Mouse (Mus musculus) brown adipose tissue, adult 24 weeks (tissue): ENCODE measurements at regions not wholly inside any gene's neighbourhood (a gene's known extent, or its start where the extent isn't known, plus 50 kb on each side); places are given as distances from the start of the nearest gene placed in this dataset.

Experiments used
- H3K27ac ChIP-seq: fragments of 200-500 bp; replicated peaks from 2 replicates; pipeline ENCODE4 v1.5.1; 2012; ENCODE audit warnings: low read depth, mild to moderate bottlenecking, low read length
- H3K4me1 ChIP-seq: fragments of 200-500 bp; 2 replicates; pipeline ENCODE4 v1.6.1; 2012; ENCODE audit warnings: low read length, mixed read lengths; ENCODE audit not compliant: control insufficient read depth, insufficient read depth, insufficient read length
- H3K4me3 ChIP-seq: fragments of 200-500 bp; 2 replicates; pipeline ENCODE4 v1.5.1; 2012; ENCODE audit warnings: low read depth, mild to moderate bottlenecking, low read length, moderate library complexity; ENCODE audit not compliant: insufficient read depth

GRCm38 (mm10) chr4:81111307-81111706 is 200.9 kb downstream of the Lurap1l start:
- Histone ChIP-seq H3K4me3 (no peak overlapping the region), H3K4me1 (no peaks in the 10 kb centered on the region), H3K27ac (no peak overlapping the region)

DNA sequence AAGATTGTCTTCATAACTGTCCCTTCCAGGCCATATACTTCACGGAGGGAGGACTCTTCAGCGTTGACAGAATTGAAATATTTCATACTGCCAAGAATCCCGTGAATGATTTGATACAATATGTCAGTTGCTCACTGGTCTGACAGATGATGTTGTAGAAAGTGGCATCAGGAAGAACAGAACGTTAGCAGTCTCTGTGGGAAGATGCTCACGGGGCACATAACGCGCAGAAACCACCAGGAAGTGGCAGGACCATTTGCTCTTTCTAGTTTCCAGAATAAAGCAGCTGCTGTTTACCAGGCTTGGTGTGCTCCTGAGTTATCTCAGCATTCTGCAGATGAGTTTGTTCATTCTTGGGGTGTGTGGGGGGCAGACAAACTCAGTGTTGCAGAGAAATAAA is 206.0 kb downstream of the Lurap1l start:
- H3K27ac ChIP-seq, result no peak overlapping the region
- no peaks in the 10 kb centered on the region for H3K4me1 ChIP-seq
- H3K4me3 ChIP-seq, result no peak overlapping the region

DNA sequence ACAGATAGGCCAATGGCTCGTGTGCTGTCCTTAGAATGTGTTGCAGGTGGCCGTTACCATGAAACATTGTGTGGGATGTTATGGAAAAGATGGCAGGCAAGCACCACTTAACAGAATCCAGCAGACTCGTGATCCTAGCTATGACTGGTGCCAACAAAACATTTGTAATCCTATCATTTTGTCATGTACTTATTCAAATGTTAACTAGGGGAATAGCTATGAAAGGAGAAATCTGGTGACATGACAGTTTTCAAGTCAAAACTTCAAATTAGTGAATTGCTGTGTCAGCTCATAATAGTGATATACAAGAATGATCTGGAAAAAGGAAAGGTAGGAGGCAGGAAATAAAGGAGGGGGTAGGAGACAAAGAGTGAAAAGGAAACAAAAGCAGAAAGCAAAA is 213.7 kb downstream of the Lurap1l start:
- Histone ChIP-seq H3K4me3 (no peak overlapping the region), H3K4me1 (no peaks in the 10 kb centered on the region)

GRCm38 (mm10) chr4:81129874-81130273 is 219.4 kb downstream of the Lurap1l start:
- H3K4me1 ChIP-seq, result no peaks in the 10 kb centered on the region
- H3K4me3 ChIP-seq, result no peak overlapping the region
- no peak overlapping the region for H3K27ac ChIP-seq

More for the DNA sequence above, 213.7 kb downstream of the Lurap1l start:
- H3K27ac ChIP-seq, result no peak overlapping the region

GRCm38 (mm10) chr4:81173111-81173510 is 262.7 kb downstream of the Lurap1l start:
- H3K4me1 ChIP-seq, result no peaks in the 10 kb centered on the region; the same call in 1 of the 2 replicates
- no peak overlapping the region for H3K27ac ChIP-seq
- no peak overlapping the region for H3K4me3 ChIP-seq

DNA sequence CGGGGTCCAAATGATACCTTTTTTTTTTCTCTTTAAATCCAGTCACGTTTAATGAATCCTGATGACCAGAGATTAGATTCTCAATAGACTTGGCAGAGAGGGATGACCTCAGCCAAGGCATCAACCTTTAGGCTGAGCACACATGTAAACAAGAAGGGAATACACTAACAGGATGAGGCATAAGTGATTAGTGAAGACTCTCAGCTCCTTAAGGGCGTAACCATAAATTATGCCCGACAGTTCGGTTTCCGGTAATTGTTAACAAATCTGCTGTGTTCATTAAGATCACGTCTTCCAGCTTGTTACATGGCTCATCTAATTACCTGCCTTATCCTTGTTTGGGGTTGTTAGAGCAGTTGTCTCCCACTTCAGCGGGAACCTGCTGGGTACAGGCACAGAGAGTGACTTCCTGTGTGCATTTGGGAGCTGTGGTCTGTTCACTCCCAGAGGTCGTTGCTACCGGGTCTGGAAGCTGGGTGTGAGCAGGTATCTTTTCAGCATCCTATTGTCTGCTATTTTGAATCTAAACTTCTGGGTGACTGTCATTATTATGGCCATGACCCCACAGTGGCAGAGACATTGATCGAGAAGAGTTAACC is 265.1 kb downstream of the Mpdz start:
- no peaks in the 10 kb centered on the region; the same call in 1 of the 2 replicates for H3K4me1 ChIP-seq
- H3K4me3 ChIP-seq, result no peak overlapping the region
- peak overlapping the region; percentile 64 for H3K27ac ChIP-seq

GRCm38 (mm10) chr4:81178047-81178781 is 264.4 kb downstream of the Mpdz start:
- H3K4me1 ChIP-seq, result no peaks in the 10 kb centered on the region; the same call in 1 of the 2 replicates
- H3K27ac ChIP-seq, result peak overlapping the region; percentile 64
- no peak overlapping the region for H3K4me3 ChIP-seq

GRCm38 (mm10) chr4:81178782-81179135 is 263.9 kb downstream of the Mpdz start:
- Histone ChIP-seq H3K4me3 (no peak overlapping the region), H3K4me1 (no peaks in the 10 kb centered on the region; the same call in 1 of the 2 replicates), H3K27ac (peak overlapping the region; percentile 64; the same call in 1 of the 2 replicates)

DNA sequence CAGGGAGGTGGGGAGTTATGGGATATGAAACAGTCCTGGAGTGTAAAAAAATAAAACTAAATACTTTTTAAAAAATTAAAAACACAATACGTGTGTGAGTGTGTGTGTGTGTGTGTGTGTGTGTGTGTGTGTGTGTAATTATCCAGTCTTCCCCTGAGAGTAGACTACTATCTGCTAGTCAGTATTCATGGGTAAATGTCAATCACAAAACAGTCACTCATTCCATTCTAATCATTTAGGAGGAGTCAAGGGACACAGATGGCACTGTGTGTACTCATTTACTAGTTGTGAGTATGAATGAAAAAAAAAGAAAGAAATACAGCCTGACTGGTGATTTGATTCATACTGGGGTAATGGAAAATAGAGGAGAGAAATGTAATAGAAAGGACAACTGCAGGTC is 226.5 kb downstream of the Mpdz start:
- Histone ChIP-seq H3K27ac (no peak overlapping the region), H3K4me3 (no peak overlapping the region), H3K4me1 (no peaks in the 10 kb centered on the region)

GRCm38 (mm10) chr4:81217979-81218378 is 224.6 kb downstream of the Mpdz start:
- Histone ChIP-seq H3K4me1 (no peaks in the 10 kb centered on the region), H3K27ac (no peak overlapping the region), H3K4me3 (no peak overlapping the region)

- Histone ChIP-seq H3K4me3 (no peak overlapping the region), H3K27ac (no peak overlapping the region), H3K4me1 (no peaks in the 10 kb centered on the region)
Observed at GRCm38 (mm10) chr4:81222034-81222433, 220.6 kb downstream of the Mpdz start.

DNA sequence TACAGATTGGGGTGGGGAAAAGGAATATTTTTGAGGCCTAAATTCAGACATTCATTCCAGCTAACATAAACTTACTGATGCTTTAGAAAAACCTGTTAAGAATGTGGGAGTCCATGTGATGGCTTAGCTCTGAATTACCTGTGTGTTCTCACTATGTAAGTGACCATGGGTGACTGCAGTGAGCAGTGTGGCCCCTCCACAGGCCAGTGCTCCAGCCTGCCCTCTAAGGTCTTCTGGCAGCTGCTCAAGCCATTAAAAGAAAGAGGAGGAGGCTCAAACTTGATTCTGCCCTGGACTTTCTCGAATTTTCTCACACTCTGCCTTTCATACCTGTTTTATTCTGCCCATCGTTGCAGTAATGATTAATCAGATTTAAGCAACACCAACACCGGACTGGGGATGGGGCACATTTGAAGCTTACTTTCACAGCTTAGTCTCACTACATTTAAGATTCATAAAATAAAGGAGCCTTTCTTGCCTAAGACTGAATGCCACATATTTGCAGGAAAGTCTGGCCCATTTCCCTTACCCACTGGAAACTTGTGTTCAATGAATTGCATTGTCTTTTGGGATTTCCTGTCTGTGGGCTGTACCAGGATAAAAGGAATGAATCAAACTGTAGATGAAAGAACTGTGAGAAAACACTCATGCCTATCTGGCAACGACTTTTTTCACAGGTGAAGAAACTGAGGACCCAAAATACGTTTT is 220.0 kb downstream of the Mpdz start:
- Histone ChIP-seq H3K4me1 (no peaks in the 10 kb centered on the region), H3K4me3 (no peak overlapping the region)

More for the DNA sequence above, 220.0 kb downstream of the Mpdz start:
- H3K27ac ChIP-seq, result no peak overlapping the region
